Mouse (Mus musculus) stomach, embryonic 15.5 days (tissue): ENCODE results near the gene Clasrp. TPM values are rescaled to one million over a fixed set of nuclear protein-coding genes. Genes with fewer than 3 reads are reported as not detected.

Experiments used
- ATAC-seq: fragments of 200-750 bp; cut with Nextera tagmentation; 2 replicates; pipeline ENCODE4 v1.8.0; 2017; ENCODE audit warnings: low read depth, moderate number of reproducible peaks, moderate TSS enrichment; ENCODE audit not compliant: insufficient read depth, low FRiP score
- H3K27ac ChIP-seq: fragments of 300-500 bp; sonication (generic); 2 replicates; pipeline ENCODE4 v1.5.1; 2015; ENCODE audit warnings: mild to moderate bottlenecking, inconsistent platforms
- H3K27me3 ChIP-seq: fragments of 300-500 bp; sonication (generic); replicated peaks from 2 replicates; pipeline ENCODE4 v1.6.1; 2015; ENCODE audit warnings: inconsistent platforms
- H3K36me3 ChIP-seq: fragments of 300-500 bp; sonication (generic); 2 replicates; pipeline ENCODE4 v1.6.1; 2015; ENCODE audit warnings: inconsistent platforms
- H3K4me1 ChIP-seq: fragments of 300-500 bp; sonication (generic); 2 replicates; pipeline ENCODE4 v1.6.1; 2015; ENCODE audit warnings: inconsistent platforms
- H3K4me2 ChIP-seq: fragments of 300-500 bp; sonication (generic); 2 replicates; pipeline ENCODE4 v1.6.1; 2015; ENCODE audit warnings: mild to moderate bottlenecking, inconsistent platforms
- H3K4me3 ChIP-seq: fragments of 300-500 bp; sonication (generic); replicated peaks from 2 replicates; pipeline ENCODE4 v1.5.1; 2015; ENCODE audit warnings: inconsistent platforms
- H3K9ac ChIP-seq: fragments of 300-500 bp; sonication (generic); 2 replicates; pipeline ENCODE4 v1.6.1; 2015; ENCODE audit warnings: inconsistent platforms
- H3K9me3 ChIP-seq: fragments of 300-500 bp; sonication (generic); 2 replicates; pipeline ENCODE4 v1.6.1; 2016; ENCODE audit warnings: inconsistent platforms
- WGBS: fragments of 180-500 bp; shearing (Covaris S2); methylation state at CpG from one replicate; pipeline ENCODE4 v1.1.7; 2015; 5-methylcytosine and 5-hydroxymethylcytosine counted together
- polyA plus RNA-seq: library from polyadenylated mRNA; unstranded; fragments of >200 nt; fragmentation: Nextera tagmentation; extraction: Ambion mirVana; gene quantifications from 2 replicates; pipeline ENCODE4 v1.2.1, GENCODE M21; 2015

Gene Clasrp
- polyA plus RNA-seq, 1 experiment from 2014 or later: 44.8 TPM

GRCm38 (mm10) chr7:19575559-19575958 is 28.7 kb downstream of the Clasrp start:
- Histone ChIP-seq H3K4me2 (no peak overlapping the region), H3K27ac (no peak overlapping the region), H3K27me3 (peaks cover 18% of the 10 kb centered on the region), H3K4me1 (peaks cover 27% of the 10 kb centered on the region), H3K36me3 (0 out of 2 replicates have a peak, but pooled peaks cover 6% of the 10 kb centered on the region), H3K4me3 (no peak overlapping the region), H3K9me3 (no peaks in the 10 kb centered on the region), H3K9ac (no peak overlapping the region)
- 57% methylated on average over 3 of the region's 3 CpGs for WGBS
- ATAC-seq: no peak

DNA sequence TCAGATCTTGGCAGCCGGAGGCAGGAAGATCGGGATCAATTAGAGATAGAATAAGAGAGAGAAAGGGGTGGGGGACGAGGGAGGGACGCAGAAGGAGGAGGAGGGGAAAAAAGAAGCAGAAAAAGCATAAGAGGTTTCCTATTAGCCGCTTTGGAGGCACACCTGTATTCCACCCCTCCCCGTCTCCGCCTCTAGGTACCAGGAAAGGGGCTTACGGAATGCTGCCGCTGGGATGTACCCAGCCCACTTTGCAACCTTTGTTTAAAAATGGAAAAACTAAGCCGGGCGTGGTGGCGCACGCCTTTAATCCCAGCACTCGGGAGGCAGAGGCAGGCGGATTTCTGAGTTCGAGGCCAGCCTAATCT is 30.5 kb downstream of the Clasrp start:
- 0 out of 2 replicates have a peak, but pooled peaks have one; percentile 0 for ATAC-seq
- WGBS: 17% methylated on average over 16 of the region's 16 CpGs

GRCm38 (mm10) chr7:19572926-19573775 is 31.1 kb downstream of the Clasrp start:
- peak overlapping the region; percentile 88 for H3K27ac ChIP-seq
- H3K4me1 ChIP-seq: peaks cover 26% of the 10 kb centered on the region
- peak overlapping the region; percentile 91 for H3K4me2 ChIP-seq
- WGBS: under 1% methylated on average over 53 of the region's 53 CpGs
- peak overlapping the region; percentile 65 for H3K9ac ChIP-seq
- H3K4me3 ChIP-seq: peak overlapping the region; percentile 72
- H3K36me3 ChIP-seq: peaks cover 13% of the 10 kb centered on the region; the same call in 1 of the 2 replicates
- peak; percentile 87 for ATAC-seq
- no peaks in the 10 kb centered on the region for H3K9me3 ChIP-seq
- H3K27me3 ChIP-seq: peaks cover 14% of the 10 kb centered on the region

More for the DNA sequence above, 30.5 kb downstream of the Clasrp start:
- Histone ChIP-seq H3K27me3 (peaks cover 18% of the 10 kb centered on the region), H3K4me2 (peak overlapping the region; percentile 91), H3K4me3 (peak overlapping the region; percentile 72), H3K9me3 (no peaks in the 10 kb centered on the region), H3K36me3 (peaks cover 13% of the 10 kb centered on the region; the same call in 1 of the 2 replicates), H3K4me1 (peaks cover 27% of the 10 kb centered on the region), H3K9ac (peak overlapping the region; percentile 65), H3K27ac (peak overlapping the region; percentile 88)

GRCm38 (mm10) chr7:19569647-19570046 is 34.6 kb downstream of the Clasrp start:
- H3K4me3 ChIP-seq: no peak overlapping the region
- H3K9me3 ChIP-seq: no peaks in the 10 kb centered on the region
- WGBS: 86% methylated on average over 3 of the region's 3 CpGs
- no peak overlapping the region for H3K4me2 ChIP-seq
- no peak overlapping the region for H3K27ac ChIP-seq
- H3K36me3 ChIP-seq: peaks cover 28% of the 10 kb centered on the region; the same call in 1 of the 2 replicates
- no peak overlapping the region for H3K9ac ChIP-seq
- peaks cover 13% of the 10 kb centered on the region; the same call in 1 of the 2 replicates for H3K4me1 ChIP-seq
- ATAC-seq: no peak
- no peaks in the 10 kb centered on the region for H3K27me3 ChIP-seq

DNA sequence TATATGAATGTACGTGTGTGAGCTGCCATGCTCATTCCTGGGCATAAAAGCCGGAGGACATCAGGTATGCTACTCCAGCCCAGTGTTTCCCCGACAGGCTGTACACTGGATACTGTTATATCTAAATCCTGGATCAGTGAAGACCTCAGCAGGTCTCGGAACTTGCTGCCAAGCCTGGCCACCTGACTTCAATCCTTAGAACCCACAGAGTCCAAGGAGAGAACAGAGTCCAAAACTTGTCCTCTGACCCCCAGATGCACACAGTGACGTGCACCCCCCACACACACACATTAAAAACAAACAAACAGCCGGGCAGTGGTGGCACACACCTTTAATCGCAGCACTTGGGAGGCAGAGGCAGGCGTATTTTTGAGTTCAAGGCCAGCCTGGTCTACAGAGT is 36.9 kb downstream of the Clasrp start:
- WGBS: 87% methylated on average over 8 of the region's 8 CpGs
- no peak overlapping the region for H3K27ac ChIP-seq
- peaks cover 32% of the 10 kb centered on the region for H3K36me3 ChIP-seq
- H3K27me3 ChIP-seq: no peaks in the 10 kb centered on the region
- no peak overlapping the region for H3K9ac ChIP-seq
- no peak overlapping the region for H3K4me2 ChIP-seq
- no peak overlapping the region for H3K4me3 ChIP-seq
- peaks cover 12% of the 10 kb centered on the region for H3K4me1 ChIP-seq
- no peak for ATAC-seq
- H3K9me3 ChIP-seq: no peaks in the 10 kb centered on the region

GRCm38 (mm10) chr7:19565803-19566202 is 38.5 kb downstream of the Clasrp start:
- peaks cover 32% of the 10 kb centered on the region for H3K36me3 ChIP-seq
- WGBS: 95% methylated on average over 2 of the region's 2 CpGs

DNA sequence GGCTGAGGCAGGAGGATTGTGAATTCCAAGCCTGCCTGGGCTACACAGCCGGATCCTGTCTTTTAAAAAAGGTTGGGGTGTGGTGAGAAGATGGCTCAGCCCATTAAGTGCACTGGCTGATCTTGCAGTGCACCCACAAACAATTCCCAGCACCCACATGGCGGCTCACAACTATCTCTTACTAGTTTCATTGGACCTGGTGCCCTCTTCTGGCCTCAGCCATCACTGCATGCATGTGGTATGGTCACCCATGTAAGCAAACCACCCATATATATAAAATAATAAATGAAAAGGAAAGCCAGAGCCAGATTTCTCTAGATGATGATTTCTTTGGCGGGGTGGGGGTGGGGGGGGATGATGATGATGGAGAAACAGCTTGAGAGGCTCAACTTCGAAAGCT is 39.8 kb downstream of the Clasrp start:
- no peak overlapping the region for H3K27ac ChIP-seq
- peaks cover 15% of the 10 kb centered on the region for H3K4me1 ChIP-seq
- no peak overlapping the region for H3K4me2 ChIP-seq
- peaks cover 20% of the 10 kb centered on the region for H3K36me3 ChIP-seq
- no peak for ATAC-seq
- WGBS: 88% methylated on average over 4 of the region's 4 CpGs
- H3K4me3 ChIP-seq: no peak overlapping the region
- H3K9ac ChIP-seq: no peak overlapping the region
- no peaks in the 10 kb centered on the region for H3K9me3 ChIP-seq
- H3K27me3 ChIP-seq: no peaks in the 10 kb centered on the region

More at GRCm38 (mm10) chr7:19565803-19566202, 38.5 kb downstream of the Clasrp start:
- no peak overlapping the region for H3K9ac ChIP-seq
- no peak for ATAC-seq
- no peak overlapping the region for H3K4me2 ChIP-seq
- no peak overlapping the region for H3K27ac ChIP-seq
- peaks cover 4% of the 10 kb centered on the region; the same call in 1 of the 2 replicates for H3K4me1 ChIP-seq
- no peak overlapping the region for H3K4me3 ChIP-seq
- no peaks in the 10 kb centered on the region for H3K9me3 ChIP-seq
- H3K27me3 ChIP-seq: no peaks in the 10 kb centered on the region

GRCm38 (mm10) chr7:19563884-19564283 is 40.4 kb downstream of the Clasrp start:
- H3K9ac ChIP-seq: no peak overlapping the region
- no peak overlapping the region for H3K4me3 ChIP-seq
- H3K27ac ChIP-seq: 0 out of 2 replicates have a peak overlapping the region, but pooled peaks have one; percentile 4
- H3K9me3 ChIP-seq: no peaks in the 10 kb centered on the region
- peaks cover 21% of the 10 kb centered on the region for H3K4me1 ChIP-seq
- 84% methylated on average over 3 of the region's 3 CpGs for WGBS
- ATAC-seq: 0 out of 2 replicates have a peak, but pooled peaks have one; percentile 17
- no peaks in the 10 kb centered on the region for H3K27me3 ChIP-seq
- H3K4me2 ChIP-seq: peak overlapping the region; percentile 82
- H3K36me3 ChIP-seq: peaks cover 19% of the 10 kb centered on the region

- Histone ChIP-seq H3K36me3 (peaks cover 19% of the 10 kb centered on the region), H3K4me3 (peak within 1 kb of the TSS; percentile 81), H3K9me3 (no peaks in the 10 kb centered on the region), H3K9ac (peak within 1 kb of the TSS; percentile 89), H3K27ac (peak within 1 kb of the TSS; percentile 91), H3K4me1 (peaks cover 32% of the 10 kb centered on the region), H3K4me2 (peak within 1 kb of the TSS; percentile 82), H3K27me3 (no peaks in the 10 kb centered on the region)
- WGBS: 4% methylated on average over 19 of the region's 19 CpGs
- no peak for ATAC-seq
Observed at GRCm38 (mm10) chr7:19562643-19563410, 41.5 kb downstream of the Clasrp start, which contains the start of gene Ppp1r37. Gene Ppp1r37, minus strand, starts transcription at chr7:19563076.

- peak overlapping the region; percentile 91 for H3K27ac ChIP-seq
- peak overlapping the region; percentile 82 for H3K4me2 ChIP-seq
- H3K9ac ChIP-seq: peak overlapping the region; percentile 89
- H3K9me3 ChIP-seq: no peaks in the 10 kb centered on the region
- H3K4me1 ChIP-seq: peaks cover 35% of the 10 kb centered on the region
- peaks cover 19% of the 10 kb centered on the region for H3K36me3 ChIP-seq
- WGBS: under 1% methylated on average over 102 of the region's 102 CpGs
- H3K27me3 ChIP-seq: no peaks in the 10 kb centered on the region
- ATAC-seq: peak; percentile 85
- peak overlapping the region; percentile 81 for H3K4me3 ChIP-seq
Observed at GRCm38 (mm10) chr7:19561765-19562642, 42.3 kb downstream of the Clasrp start.

GRCm38 (mm10) chr7:19561431-19561764 is 42.9 kb downstream of the Clasrp start:
- Histone ChIP-seq H3K4me1 (peaks cover 35% of the 10 kb centered on the region), H3K27ac (peak overlapping the region; percentile 91), H3K4me3 (peak overlapping the region; percentile 81), H3K9me3 (no peaks in the 10 kb centered on the region), H3K9ac (peak overlapping the region; percentile 89), H3K27me3 (no peaks in the 10 kb centered on the region), H3K36me3 (peaks cover 19% of the 10 kb centered on the region), H3K4me2 (peak overlapping the region; percentile 82)
- ATAC-seq: no peak
- 1% methylated on average over 11 of the region's 11 CpGs for WGBS
